Mouse (Mus musculus) monocyte, adult 2 months (primary cell): ENCODE measurements around the gene Pbx1.

Experiments
- DNase-seq, 2 experiments: peaks; one replicate each; pipeline ENCODE4 v3.0.0; 2022; ENCODE audit warnings: low spot score in 2 of 2, low read depth in 1 of 2

The Pbx1 gene

DNA sequence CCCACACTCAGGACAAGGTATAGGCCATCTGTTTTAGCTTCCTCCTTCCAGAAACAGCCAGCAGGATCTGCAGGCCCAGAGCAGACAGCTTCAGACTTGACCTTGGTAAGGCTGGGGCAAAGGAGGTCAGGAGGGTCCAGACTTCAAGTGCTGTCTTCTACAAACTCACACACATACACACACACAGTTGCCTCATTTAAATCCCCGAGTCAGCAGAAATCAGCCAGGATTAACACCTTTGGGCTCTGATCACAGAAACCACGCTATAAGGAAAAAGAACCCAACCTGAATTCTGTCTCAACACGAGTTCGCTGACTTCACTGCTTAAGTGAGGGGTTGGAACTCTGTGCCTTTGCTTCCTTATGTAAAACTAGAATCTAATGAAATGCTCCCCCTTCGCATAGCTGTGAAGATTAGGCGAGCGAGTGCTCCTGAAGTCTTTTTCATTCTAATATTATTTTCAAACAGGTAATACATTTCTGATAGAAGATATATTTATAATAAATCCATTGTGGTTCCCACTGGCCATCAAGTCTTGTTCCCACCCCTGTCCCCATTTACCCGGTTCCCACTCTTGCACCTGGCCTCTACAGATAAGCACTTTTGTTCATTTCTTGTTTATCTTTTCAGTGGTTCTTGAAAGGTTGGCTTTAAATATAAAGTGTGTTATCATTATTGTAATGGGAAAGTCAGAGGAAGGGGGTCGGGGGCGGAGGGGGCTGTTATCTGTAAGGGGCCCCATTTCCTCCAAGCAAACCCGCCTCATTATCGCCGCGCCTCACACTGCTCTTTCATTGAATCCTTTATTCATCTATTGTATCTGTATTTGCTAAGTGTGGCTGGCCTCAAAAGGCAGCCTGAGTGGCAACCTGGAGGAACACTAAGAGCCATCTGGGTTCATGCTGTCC is 124.5 kb downstream of the Pbx1 start:
- no peak for DNase-seq

GRCm38 (mm10) chr1:168300505-168300904 is 131.6 kb downstream of the Pbx1 start:
- no peak for DNase-seq

GRCm38 (mm10) chr1:168299928-168300365 is 132.1 kb downstream of the Pbx1 start:
- no peak for DNase-seq

DNA sequence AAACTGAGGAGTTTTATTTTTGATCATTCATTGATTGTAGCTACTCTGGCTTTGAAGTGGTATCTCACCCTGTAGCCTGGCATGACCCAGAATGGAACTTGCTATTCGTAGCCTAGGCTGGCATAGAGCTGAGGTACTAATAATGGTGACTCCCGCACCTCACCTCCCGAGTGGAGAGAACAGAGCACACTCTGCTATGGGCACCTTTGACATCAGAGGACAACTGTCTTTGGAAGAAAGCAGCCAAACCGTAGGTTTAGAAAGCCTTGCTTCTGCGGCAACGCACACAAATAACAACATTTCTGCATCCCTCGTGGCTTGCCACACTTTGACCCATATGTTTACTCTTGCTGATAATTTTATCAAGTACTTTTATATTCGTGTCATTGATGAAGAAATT is 132.9 kb downstream of the Pbx1 start:
- DNase-seq = no peak

DNA sequence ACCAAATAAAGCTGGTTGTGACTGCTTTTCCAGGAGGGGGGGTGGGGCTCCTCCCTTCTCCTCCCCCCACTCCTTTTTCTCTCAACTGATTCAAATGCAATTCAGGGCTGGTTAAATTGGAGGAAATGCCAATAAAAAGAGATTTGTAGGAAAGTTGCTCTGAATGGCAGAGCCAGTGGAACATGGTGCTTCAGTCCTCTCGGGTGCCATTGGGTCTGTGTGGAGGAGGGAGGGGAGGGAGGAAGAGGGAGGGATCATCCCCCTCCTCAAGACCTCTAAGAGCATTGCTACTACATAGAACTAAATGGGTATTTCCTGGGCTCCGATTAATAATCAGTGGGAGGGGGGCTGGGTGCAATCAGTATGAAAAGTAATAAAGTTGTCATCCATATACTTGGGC is 135.8 kb downstream of the Pbx1 start:
- DNase-seq = no peak

GRCm38 (mm10) chr1:168295782-168296181 is 136.3 kb downstream of the Pbx1 start:
- no peak for DNase-seq

DNA sequence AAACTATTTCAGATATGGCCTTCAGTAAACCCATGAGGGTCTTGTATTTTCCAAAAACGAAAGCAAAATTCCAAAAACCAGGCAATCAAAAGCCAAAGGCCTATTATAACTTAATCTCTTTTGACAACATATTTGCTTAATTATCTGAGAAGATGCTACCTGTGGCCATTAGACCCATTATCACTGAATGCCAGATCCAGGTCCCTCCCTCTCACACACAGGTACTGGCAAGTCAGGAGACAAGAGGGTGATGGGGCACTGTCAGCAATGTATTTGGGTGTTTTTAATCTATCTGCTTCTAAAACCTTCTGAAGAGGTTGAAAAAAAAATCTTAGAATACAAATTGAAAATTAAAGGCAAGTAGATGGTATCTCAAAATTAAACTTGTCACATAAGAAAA is 138.4 kb downstream of the Pbx1 start:
- no peak for DNase-seq

- DNase-seq = no peak
Observed at GRCm38 (mm10) chr1:168292106-168292505, 140.0 kb downstream of the Pbx1 start.

DNA sequence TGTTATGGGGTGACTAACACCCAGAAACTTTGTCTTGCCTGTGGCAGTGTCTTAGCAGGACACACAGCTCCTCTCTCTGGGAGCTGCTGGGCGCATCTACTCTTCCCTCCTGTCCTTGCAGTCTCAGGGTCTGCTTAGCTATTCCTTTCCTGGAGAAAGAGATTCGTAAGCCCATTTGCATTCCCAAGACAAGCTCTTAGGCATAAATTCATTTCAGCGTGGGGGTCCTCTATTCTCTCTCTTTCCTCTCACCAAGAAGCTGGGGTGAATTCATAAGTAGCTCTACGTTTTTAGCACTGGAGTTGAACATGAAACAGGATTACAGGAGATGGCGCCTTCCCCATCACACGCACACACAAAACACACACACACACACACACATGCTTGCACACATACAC is 140.4 kb downstream of the Pbx1 start:
- no peak for DNase-seq

GRCm38 (mm10) chr1:168291001-168291642 is 140.9 kb downstream of the Pbx1 start:
- DNase-seq = no peak

GRCm38 (mm10) chr1:168290236-168290985 is 141.7 kb downstream of the Pbx1 start:
- no peak for DNase-seq

DNA sequence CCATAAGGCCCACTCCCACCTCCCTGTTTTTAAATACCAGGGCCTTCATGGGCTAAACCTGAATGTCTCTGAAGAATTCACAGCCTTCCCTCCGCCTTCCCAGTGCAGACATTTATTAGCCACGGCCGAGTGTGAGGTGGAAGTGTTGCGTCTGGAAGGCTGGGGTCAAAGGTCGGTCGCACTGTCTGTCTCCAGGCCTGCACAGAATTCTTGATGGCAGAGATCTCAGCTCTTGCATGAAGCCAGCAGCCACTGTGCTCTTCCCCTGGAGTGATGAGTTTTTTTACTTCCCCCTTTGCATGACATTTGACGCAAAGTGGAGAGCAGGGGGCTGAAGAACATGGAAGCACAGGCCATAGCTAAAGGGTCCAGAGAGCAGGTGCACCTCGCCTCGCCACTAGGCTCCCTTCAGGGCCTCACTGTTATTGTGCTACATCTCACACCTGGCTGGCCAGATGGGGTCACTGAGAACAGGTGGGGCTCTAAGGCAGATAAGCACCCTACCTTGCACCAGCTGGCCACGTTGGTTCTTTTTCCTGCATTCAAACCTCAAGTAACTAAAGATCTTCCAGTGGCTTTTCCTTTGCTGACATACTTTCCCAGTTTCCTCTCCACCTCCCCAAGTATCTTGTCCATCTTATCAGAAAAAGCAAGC is 143.1 kb downstream of the Pbx1 start:
- no peak for DNase-seq

- no peak for DNase-seq
Observed at GRCm38 (mm10) chr1:168287843-168288591, 144.1 kb downstream of the Pbx1 start.

- DNase-seq = no peak
Observed at GRCm38 (mm10) chr1:168286862-168287650, 145.0 kb downstream of the Pbx1 start.

DNA sequence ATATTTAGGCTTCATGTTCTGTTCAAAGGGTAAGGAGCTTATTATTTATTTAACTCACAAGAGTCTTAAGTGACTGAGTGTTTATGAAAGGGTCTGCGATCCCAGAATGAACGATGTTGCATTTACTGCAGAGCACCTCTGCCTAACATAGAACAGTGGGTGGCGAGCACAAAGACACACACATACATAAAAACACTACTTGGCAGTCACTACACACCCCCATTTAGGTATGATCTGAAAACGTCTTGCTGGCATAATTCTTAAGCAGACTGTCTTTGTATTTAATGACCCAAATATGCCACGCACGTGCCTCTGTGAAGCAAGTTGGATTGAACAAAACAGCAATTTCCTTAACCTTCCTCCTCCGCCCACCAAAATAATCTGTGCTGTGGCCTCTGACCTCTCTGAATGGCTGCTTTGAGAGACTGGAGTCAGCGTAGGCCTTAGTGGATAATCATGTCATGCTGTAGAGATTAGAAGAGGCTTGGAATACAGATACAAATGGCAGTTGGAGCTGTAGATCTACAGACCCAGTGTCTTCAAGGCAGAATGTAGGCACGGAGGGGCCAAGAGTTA is 147.4 kb downstream of the Pbx1 start:
- DNase-seq = no peak

DNA sequence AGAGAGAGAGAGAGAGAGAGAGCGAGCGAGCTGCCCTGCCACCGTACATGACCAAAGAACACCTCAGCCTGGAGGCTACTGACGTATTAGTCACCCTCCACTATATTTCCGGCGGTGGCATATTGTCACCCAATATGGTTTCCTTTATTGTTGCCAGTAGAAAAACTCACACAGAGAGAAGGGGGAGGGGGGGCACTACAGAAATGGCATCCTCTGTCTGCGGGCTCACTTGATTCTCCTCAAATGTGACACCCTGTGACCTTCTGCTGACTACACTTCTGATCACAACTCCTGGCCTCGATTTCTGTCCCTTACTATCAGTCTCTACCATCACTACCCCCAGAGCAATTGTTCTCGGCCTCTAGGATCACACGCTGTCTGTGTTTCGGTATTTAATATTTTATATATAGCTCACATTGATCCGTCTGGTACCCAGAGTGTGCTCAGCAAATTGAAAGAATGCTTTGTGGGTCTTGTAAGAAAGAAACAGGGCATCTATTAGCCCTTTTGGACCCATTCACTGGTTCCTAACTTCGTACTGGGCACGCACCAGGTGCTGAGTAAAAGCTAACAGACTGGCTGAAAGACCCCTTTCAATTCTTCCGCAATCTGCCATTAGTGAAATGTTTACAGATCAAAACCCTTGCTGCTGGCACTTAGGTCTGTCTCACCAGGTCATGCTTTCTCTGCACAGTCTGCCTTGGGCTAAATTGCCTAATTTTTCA is 148.1 kb downstream of the Pbx1 start:
- no peak for DNase-seq

GRCm38 (mm10) chr1:168283421-168283820 is 148.6 kb downstream of the Pbx1 start:
- no peak for DNase-seq

- no peak for DNase-seq
Observed at GRCm38 (mm10) chr1:168275678-168276077, 156.4 kb downstream of the Pbx1 start.

- DNase-seq = no peak
Observed at GRCm38 (mm10) chr1:168274296-168274695, 157.8 kb downstream of the Pbx1 start.
